Mouse (Mus musculus): ENCODE measurements around the gene Sv2a.

Sv2a gene

GRCm38 (mm10) chr3:96220765-96221639 is 40.1 kb downstream of the Sv2a start, which contains the start of the genes Hist2h2ac and Hist2h2be:
TSS of gene Hist2h2ac (minus strand) at chr3:96220880.
TSS of gene Hist2h2be (plus strand) at chr3:96221119.
- DNase-seq (ENCODE audit: low spot score): peak; percentile 87

GRCm38 (mm10) chr3:96221640-96222038 is 40.7 kb downstream of the Sv2a start:
- DNase-seq (ENCODE audit: low spot score): peak; percentile 33

GRCm38 (mm10) chr3:96222774-96223173 is 41.8 kb downstream of the Sv2a start:
- no peak for DNase-seq (ENCODE audit: low spot score)

- DNase-seq (ENCODE audit: low spot score): no peak
These were observed 44.5 kb downstream of the Sv2a start for GRCm38 (mm10) chr3:96225421-96225820.

- no peak for DNase-seq (ENCODE audit: low spot score)
These were observed 46.0 kb downstream of the Sv2a start for GRCm38 (mm10) chr3:96226695-96227648.

- DNase-seq (ENCODE audit: low spot score): no peak
These were observed 47.9 kb downstream of the Sv2a start for GRCm38 (mm10) chr3:96228828-96229227.

- no peak for DNase-seq (ENCODE audit: low spot score)
These were observed 49.5 kb downstream of the Sv2a start for GRCm38 (mm10) chr3:96230404-96230803.

GRCm38 (mm10) chr3:96230910-96231757 is 50.2 kb downstream of the Sv2a start:
- no peak for DNase-seq (ENCODE audit: low spot score)

GRCm38 (mm10) chr3:96231758-96232120 is 50.8 kb downstream of the Sv2a start:
- no peak for DNase-seq (ENCODE audit: low spot score)

- DNase-seq (ENCODE audit: low spot score): no peak
These were observed 54.0 kb downstream of the Sv2a start for GRCm38 (mm10) chr3:96234914-96235313.

- DNase-seq (ENCODE audit: low spot score): no peak
These were observed 54.9 kb downstream of the Sv2a start for GRCm38 (mm10) chr3:96235836-96236235.

- no peak for DNase-seq (ENCODE audit: low spot score)
These were observed 55.9 kb downstream of the Sv2a start for GRCm38 (mm10) chr3:96236834-96237334.

- DNase-seq (ENCODE audit: low spot score): no peak
These were observed 56.5 kb downstream of the Sv2a start for GRCm38 (mm10) chr3:96237335-96237903.

GRCm38 (mm10) chr3:96237904-96238511 is 57.1 kb downstream of the Sv2a start:
- peak; percentile 49 for DNase-seq (ENCODE audit: low spot score)

GRCm38 (mm10) chr3:96238954-96239793 is 58.2 kb downstream of the Sv2a start, which contains the start of gene Hist2h3c2:
TSS of gene Hist2h3c2 (minus strand) at chr3:96239127.
- peak; percentile 80 for DNase-seq (ENCODE audit: low spot score)

GRCm38 (mm10) chr3:96239949-96240798 is 59.2 kb downstream of the Sv2a start, which contains the start of gene Hist2h2aa2:
TSS of gene Hist2h2aa2 (minus strand) at chr3:96240276.
- peak; percentile 99 for DNase-seq (ENCODE audit: low spot score)

- no peak for DNase-seq (ENCODE audit: low spot score)
These were observed 59.8 kb downstream of the Sv2a start for GRCm38 (mm10) chr3:96240799-96241197.

GRCm38 (mm10) chr3:96243921-96244572 is 63.1 kb downstream of the Sv2a start:
- DNase-seq (ENCODE audit: low spot score): no peak
